Mouse (Mus musculus) forebrain, embryonic 16.5 days (tissue): ENCODE results near the gene Rpl3. TPM values are rescaled to one million over a fixed set of nuclear protein-coding genes. Genes with fewer than 3 reads are reported as not detected.

Source experiments
- ATAC-seq: fragments of 200-750 bp; cut with Nextera tagmentation; 2 replicates; pipeline ENCODE4 v1.8.0; 2017; ENCODE audit warnings: mild to moderate bottlenecking, moderate library complexity
- H3K27ac ChIP-seq: fragments of 300-500 bp; sonication (generic); 2 replicates; pipeline ENCODE4 v1.5.1; 2014; ENCODE audit warnings: low read length, control low read depth
- H3K27me3 ChIP-seq: fragments of 300-500 bp; sonication (generic); replicated peaks from 2 replicates; pipeline ENCODE4 v1.6.1; 2014; ENCODE audit warnings: low read length; ENCODE audit not compliant: control insufficient read depth, insufficient read depth
- H3K36me3 ChIP-seq: fragments of 300-500 bp; sonication (generic); 2 replicates; pipeline ENCODE4 v1.6.1; 2014; ENCODE audit not compliant: control insufficient read depth, insufficient read depth
- H3K4me1 ChIP-seq: fragments of 300-500 bp; sonication (generic); replicated peaks from 2 replicates; pipeline ENCODE4 v1.6.1; 2014; ENCODE audit warnings: low read length; ENCODE audit not compliant: control insufficient read depth, insufficient read depth
- H3K4me2 ChIP-seq: fragments of 300-500 bp; sonication (generic); 2 replicates; pipeline ENCODE4 v1.6.1; 2014; ENCODE audit warnings: mild to moderate bottlenecking, low read length, control low read depth
- H3K4me3 ChIP-seq: fragments of 300-500 bp; sonication (generic); replicated peaks from 2 replicates; pipeline ENCODE4 v1.5.1; 2014; ENCODE audit warnings: mild to moderate bottlenecking, low read length, control low read depth
- H3K9ac ChIP-seq: fragments of 300-500 bp; sonication (generic); replicated peaks from 2 replicates; pipeline ENCODE4 v1.6.1; 2014; ENCODE audit warnings: low read depth, low read length, control low read depth
- H3K9me3 ChIP-seq: fragments of 300-500 bp; sonication (generic); 2 replicates; pipeline ENCODE4 v1.6.1; 2016; ENCODE audit warnings: low read length; ENCODE audit not compliant: control insufficient read depth
- WGBS: fragments of 180-500 bp; shearing (Covaris S2); extraction: QIAGEN DNeasy Blood & Tissue Kit; methylation state at CpG from one replicate; pipeline ENCODE4 v1.1.7; 2014; 5-methylcytosine and 5-hydroxymethylcytosine counted together
- microRNA-seq: library from miRNA; unstranded; fragments of <30 nt; microRNA quantifications from one replicate; pipeline ENCODE4, GENCODE M21; 2017
- polyA plus RNA-seq: library from polyadenylated mRNA; unstranded; fragments of >200 nt; fragmentation: Nextera tagmentation; extraction: Ambion mirVana; gene quantifications from 2 replicates; pipeline ENCODE4 v1.2.1, GENCODE M21; 2015

Rpl3 gene
- polyA plus RNA-seq, 1 experiment from 2014 or later, result 605 TPM

DNA sequence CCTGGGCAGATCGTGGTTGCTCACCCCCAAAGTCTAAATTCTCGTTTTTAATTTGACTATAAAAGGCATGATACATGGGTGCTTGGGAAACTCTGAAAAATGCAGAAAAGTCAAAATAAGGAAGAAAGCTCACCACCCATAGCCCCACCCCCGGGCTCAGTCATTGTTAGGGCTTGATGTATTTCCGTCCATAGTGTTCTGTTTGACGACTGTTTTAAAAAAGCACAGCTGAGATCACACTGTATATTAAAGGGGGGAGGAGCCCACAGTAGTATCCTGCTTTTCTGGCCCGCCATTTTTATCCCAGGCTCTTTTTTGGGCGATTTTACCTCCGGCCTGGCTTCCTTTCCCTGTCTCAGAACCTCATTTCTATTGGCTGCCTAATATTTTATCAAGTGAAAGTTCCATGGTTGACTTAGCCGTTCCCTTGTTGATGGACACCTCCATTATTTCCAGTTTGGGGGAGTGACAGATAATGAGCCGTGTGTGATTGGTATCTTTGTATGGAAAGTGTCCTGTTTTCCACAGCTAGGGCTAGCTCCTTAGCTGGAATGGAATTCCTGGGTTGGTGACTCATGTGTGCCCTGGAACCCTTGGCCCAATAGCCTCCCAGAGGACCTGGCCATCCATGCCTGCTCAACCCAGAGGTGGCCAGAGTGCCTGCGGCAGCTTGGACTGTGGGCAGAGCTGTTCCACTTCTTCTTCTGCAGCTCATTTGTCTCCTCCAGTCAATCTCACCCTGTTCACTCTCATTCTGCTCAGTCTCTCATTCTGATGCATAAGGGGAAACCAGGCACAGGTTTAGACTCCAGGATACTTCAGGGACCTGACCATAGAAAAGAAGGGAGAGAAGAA lies 54.2 kb downstream of the Rpl3 start:
- no peaks in the 10 kb centered on the region for H3K4me1 ChIP-seq
- peaks cover 3% of the 10 kb centered on the region for H3K9me3 ChIP-seq
- no peak overlapping the region for H3K27ac ChIP-seq
- no peaks in the 10 kb centered on the region for H3K27me3 ChIP-seq
- H3K36me3 ChIP-seq, result no peaks in the 10 kb centered on the region
- 75% methylated on average over 11 of the region's 11 CpGs for WGBS
- no peak overlapping the region for H3K4me2 ChIP-seq
- H3K9ac ChIP-seq, result no peak overlapping the region
- ATAC-seq, result no peak
- H3K4me3 ChIP-seq, result no peak overlapping the region

DNA sequence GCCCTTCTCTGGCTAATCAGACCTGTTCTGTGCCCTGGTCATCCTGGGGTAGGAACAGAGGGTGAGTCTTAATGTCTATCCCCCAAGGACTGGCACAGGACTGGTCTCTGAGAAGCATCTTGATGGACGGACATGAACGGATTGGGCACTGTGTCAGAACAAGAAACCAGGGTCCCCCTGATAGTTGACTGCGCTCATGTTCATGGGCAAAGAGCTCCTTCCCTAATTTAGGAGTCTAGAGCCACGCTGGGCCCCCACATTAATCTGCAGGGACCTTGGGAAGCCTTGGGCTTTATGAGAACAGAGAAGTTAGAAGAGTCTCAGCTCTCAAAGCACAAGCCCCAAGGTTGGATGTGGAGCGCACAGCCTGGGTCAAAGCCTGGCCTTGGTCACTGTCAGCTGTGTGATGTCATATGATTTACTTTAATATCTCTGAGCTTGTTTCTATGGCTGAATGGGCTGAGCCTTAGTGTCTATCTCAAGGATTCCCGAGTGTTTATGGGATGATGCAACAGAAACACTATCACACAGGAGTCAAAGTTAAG lies 56.3 kb downstream of the Rpl3 start:
- no peak overlapping the region for H3K4me2 ChIP-seq
- no peaks in the 10 kb centered on the region for H3K4me1 ChIP-seq
- H3K27ac ChIP-seq, result no peak overlapping the region
- no peaks in the 10 kb centered on the region for H3K36me3 ChIP-seq
- no peak for ATAC-seq
- no peak overlapping the region for H3K4me3 ChIP-seq
- 81% methylated on average over 6 of the region's 6 CpGs for WGBS
- peaks cover 3% of the 10 kb centered on the region for H3K9me3 ChIP-seq
- no peaks in the 10 kb centered on the region for H3K27me3 ChIP-seq
- H3K9ac ChIP-seq, result no peak overlapping the region

DNA sequence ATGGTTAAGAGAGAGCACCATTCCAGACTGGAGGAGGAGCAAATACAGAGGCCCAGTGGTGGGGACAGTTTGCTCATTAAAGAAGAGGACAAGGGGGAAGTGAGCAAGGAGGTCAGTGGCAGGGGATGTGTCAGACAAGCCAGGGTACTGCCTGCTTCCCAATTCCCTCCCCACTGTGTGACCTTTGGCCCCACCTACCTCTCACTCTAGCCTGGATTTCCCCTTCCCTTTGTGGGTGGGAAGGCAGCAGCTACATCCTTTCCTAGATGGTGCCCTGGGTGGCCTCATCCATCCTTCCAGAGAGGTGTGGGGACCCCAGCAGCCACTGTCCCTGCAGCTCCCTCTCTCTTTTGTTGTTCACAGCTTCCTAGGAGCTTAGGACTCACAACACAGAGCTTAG lies 56.8 kb downstream of the Rpl3 start:
- Histone ChIP-seq H3K9me3 (peaks cover 3% of the 10 kb centered on the region), H3K27ac (no peak overlapping the region), H3K4me1 (no peaks in the 10 kb centered on the region), H3K4me2 (no peak overlapping the region), H3K27me3 (no peaks in the 10 kb centered on the region), H3K4me3 (no peak overlapping the region), H3K9ac (no peak overlapping the region), H3K36me3 (no peaks in the 10 kb centered on the region)
- ATAC-seq, result no peak

DNA sequence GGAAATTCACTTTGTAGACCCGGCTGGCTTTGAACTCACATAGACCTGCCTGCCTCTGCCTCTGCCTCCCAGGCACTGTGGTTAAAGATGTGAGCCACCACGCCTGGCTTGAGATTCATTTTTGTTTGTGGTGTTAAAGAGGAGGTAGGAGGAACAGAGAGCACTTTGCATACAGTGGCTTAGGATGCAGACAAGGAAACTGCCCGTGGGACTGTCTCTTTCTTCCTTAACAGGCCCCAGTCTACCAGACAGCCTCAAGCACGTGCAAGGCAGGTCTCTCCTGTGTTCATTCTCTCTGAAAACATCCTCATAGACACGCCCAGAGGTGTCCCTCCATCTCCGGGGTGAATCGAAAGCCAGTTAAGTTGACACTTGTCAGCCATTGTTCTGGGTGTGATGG lies 57.3 kb downstream of the Rpl3 start:
- no peak overlapping the region for H3K4me3 ChIP-seq
- no peaks in the 10 kb centered on the region for H3K27me3 ChIP-seq
- no peak overlapping the region for H3K9ac ChIP-seq
- H3K4me2 ChIP-seq, result no peak overlapping the region
- H3K36me3 ChIP-seq, result no peaks in the 10 kb centered on the region
- peaks cover 3% of the 10 kb centered on the region for H3K9me3 ChIP-seq
- H3K4me1 ChIP-seq, result no peaks in the 10 kb centered on the region
- WGBS, result 71% methylated on average over 7 of the region's 7 CpGs
- no peak overlapping the region for H3K27ac ChIP-seq
- ATAC-seq, result no peak

DNA sequence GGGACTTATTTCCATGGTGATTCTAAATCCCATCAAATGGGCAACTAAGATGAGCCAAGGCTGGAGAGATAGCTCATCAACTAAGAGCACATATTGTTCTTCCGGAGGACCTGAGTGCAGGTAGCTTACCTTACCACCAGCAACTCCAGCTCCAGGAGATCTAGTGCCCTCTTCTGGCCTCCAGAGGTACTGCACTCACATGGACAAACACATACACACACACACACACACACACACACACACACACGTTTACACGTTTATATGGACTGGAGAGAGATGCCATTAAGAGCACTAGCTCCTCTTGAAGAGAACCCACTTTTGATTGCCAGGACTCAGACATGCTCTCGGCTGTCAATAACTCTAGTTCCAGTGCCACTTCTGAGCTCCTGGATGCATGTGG lies 60.5 kb downstream of the Rpl3 start:
- no peaks in the 10 kb centered on the region for H3K27me3 ChIP-seq
- H3K4me3 ChIP-seq, result no peak overlapping the region
- 81% methylated on average over 4 of the region's 4 CpGs for WGBS
- ATAC-seq, result no peak
- H3K4me2 ChIP-seq, result no peak overlapping the region
- no peaks in the 10 kb centered on the region for H3K9me3 ChIP-seq
- no peaks in the 10 kb centered on the region for H3K36me3 ChIP-seq
- H3K4me1 ChIP-seq, result no peaks in the 10 kb centered on the region
- no peak overlapping the region for H3K27ac ChIP-seq
- H3K9ac ChIP-seq, result no peak overlapping the region

DNA sequence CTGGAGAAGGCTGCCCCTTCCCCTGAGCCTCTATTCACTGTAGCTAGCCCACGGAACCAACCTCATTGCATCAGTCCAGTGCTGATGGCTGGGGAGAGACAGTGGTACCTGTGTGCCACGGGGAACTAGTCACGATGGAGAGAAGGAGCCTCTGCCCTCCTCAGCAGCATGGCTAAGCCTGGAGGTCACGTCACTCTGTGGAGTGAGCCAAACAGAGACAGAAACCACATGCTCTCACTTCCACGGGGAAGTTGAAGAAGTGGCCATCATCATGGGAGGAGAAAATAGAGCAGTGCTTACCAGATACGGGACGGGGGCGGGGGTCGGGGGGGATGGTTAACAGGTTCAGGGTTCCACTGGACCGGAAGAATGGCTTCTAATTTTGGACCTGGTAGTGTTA lies 61.3 kb downstream of the Rpl3 start:
- H3K4me2 ChIP-seq, result no peak overlapping the region
- no peaks in the 10 kb centered on the region for H3K9me3 ChIP-seq
- no peaks in the 10 kb centered on the region for H3K36me3 ChIP-seq
- H3K9ac ChIP-seq, result no peak overlapping the region
- no peak for ATAC-seq
- 0 out of 2 replicates have a peak, but pooled peaks cover under 1% of the 10 kb centered on the region for H3K4me1 ChIP-seq
- H3K27ac ChIP-seq, result no peak overlapping the region
- 92% methylated on average over 10 of the region's 10 CpGs for WGBS
- H3K27me3 ChIP-seq, result no peaks in the 10 kb centered on the region
- H3K4me3 ChIP-seq, result no peak overlapping the region

DNA sequence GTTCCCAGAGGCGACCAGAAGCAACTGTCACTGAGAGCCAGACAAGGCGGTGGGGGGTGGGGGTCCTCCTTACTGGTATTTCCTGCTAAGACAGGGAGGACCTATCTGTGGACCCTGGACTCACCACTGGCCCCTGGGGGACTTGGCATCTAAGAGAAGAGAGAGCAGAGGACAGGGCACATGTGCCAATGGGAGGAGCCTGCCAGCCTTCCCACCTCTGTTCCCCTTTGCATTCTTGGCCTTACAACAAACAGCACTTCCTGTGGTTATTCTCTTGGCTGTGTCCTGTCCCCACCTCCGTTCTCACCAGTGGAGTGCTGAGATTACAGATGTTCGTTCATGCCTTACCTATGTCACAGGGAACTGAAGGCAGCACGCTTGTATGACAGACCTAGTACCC lies 62.8 kb downstream of the Rpl3 start:
- Histone ChIP-seq H3K4me3 (no peak overlapping the region), H3K27ac (no peak overlapping the region), H3K9me3 (no peaks in the 10 kb centered on the region), H3K27me3 (no peaks in the 10 kb centered on the region), H3K4me1 (peaks cover 8% of the 10 kb centered on the region), H3K4me2 (no peak overlapping the region), H3K9ac (no peak overlapping the region), H3K36me3 (no peaks in the 10 kb centered on the region)
- ATAC-seq, result no peak
- 84% methylated on average over 5 of the region's 5 CpGs for WGBS

Small RNAs within 50 kb of the gene (microRNA-seq; reads per million reads assigned to microRNA genes)
- gene Snord43, result 35.3 reads per million, percentile 40 among the genes with 10 or more reads in this experiment

Other genes starting within 250 kb of the Rpl3 start
- gene Apobec3, start 200.2 kb downstream of the Rpl3 start, polyA plus RNA-seq, result 6.7 and 8.5 TPM in 2 replicates
- 3.0 and 4.0 TPM in 2 replicates for gene Cbx7, start 120.7 kb downstream of the Rpl3 start, polyA plus RNA-seq
- gene Pdgfb, start 76.9 kb downstream of the Rpl3 start, polyA plus RNA-seq, result 3.4 and 3.6 TPM in 2 replicates
- 49.5 and 58.4 TPM in 2 replicates for gene Syngr1, start 534 bp downstream of the Rpl3 start, polyA plus RNA-seq
- gene Tab1, start 41.3 kb upstream of the Rpl3 start, polyA plus RNA-seq, result 40.7 and 43.8 TPM in 2 replicates
- 10.8 and 11.0 TPM in 2 replicates for gene Mgat3, start 81.9 kb upstream of the Rpl3 start, polyA plus RNA-seq
- 42.7 and 42.9 TPM in 2 replicates for gene Mief1, start 142.2 kb upstream of the Rpl3 start, polyA plus RNA-seq
- gene AC140267.1, start 144.0 kb upstream of the Rpl3 start, polyA plus RNA-seq, result 4.1 TPM in 1 of 2 replicates, not detected in the other
- gene Atf4, start 163.3 kb upstream of the Rpl3 start, polyA plus RNA-seq, result 122 and 139 TPM in 2 replicates
- gene Rps19bp1, start 172.4 kb upstream of the Rpl3 start, polyA plus RNA-seq, result 60.6 and 65.5 TPM in 2 replicates
- 0.42 and 0.60 TPM in 2 replicates for gene Cacna1i, start 195.4 kb upstream of the Rpl3 start, polyA plus RNA-seq